Mouse (Mus musculus): Measurements from ENCODE around the gene Gps2. TPM values are rescaled to one million over a fixed set of nuclear protein-coding genes. Genes with fewer than 3 reads are reported as not detected.

Gene Gps2
- polyA plus RNA-seq, 1 experiment: 80.8 TPM

- peak; percentile 36 for DNase-seq (ENCODE audit: low read depth)
- TF ChIP-seq POLR2A (IDR thresholded peaks at IDR 0.05; ENCODE audit: borderline replicate concordance, extremely low read depth, insufficient read depth, insufficient read length, poor library complexity, severe bottlenecking) (no peak), CTCF (IDR thresholded peaks at IDR 0.05; ENCODE audit: borderline replicate concordance, extremely low read depth, insufficient read depth, insufficient read length) (peak; percentile 24; the same call in 1 of the 2 replicates)
These were observed 18.6 kb downstream of the Gps2 start for GRCm38 (mm10) chr11:69932254-69932653.

GRCm38 (mm10) chr11:69933066-69933465 lies 19.4 kb downstream of the Gps2 start:
- TF ChIP-seq POLR2A (IDR thresholded peaks at IDR 0.05; ENCODE audit: borderline replicate concordance, extremely low read depth, insufficient read depth, insufficient read length, poor library complexity, severe bottlenecking) (no peak), CTCF (IDR thresholded peaks at IDR 0.05; ENCODE audit: borderline replicate concordance, extremely low read depth, insufficient read depth, insufficient read length) (no peak)

GRCm38 (mm10) chr11:69934169-69934568 lies 20.5 kb downstream of the Gps2 start:
- no peak for TF ChIP-seq POLR2A (IDR thresholded peaks at IDR 0.05; ENCODE audit: borderline replicate concordance, extremely low read depth, insufficient read depth, insufficient read length, poor library complexity, severe bottlenecking)
- peak; percentile 93 for TF ChIP-seq CTCF (IDR thresholded peaks at IDR 0.05; ENCODE audit: borderline replicate concordance, extremely low read depth, insufficient read depth, insufficient read length)
- peak; percentile 90 for DNase-seq (ENCODE audit: low read depth)

More at GRCm38 (mm10) chr11:69933066-69933465, 19.4 kb downstream of the Gps2 start:
- DNase-seq (ENCODE audit: low read depth): no peak

- DNase-seq (ENCODE audit: low read depth): no peak
- TF ChIP-seq POLR2A (IDR thresholded peaks at IDR 0.05; ENCODE audit: borderline replicate concordance, extremely low read depth, insufficient read depth, insufficient read length, poor library complexity, severe bottlenecking) (no peak), CTCF (IDR thresholded peaks at IDR 0.05; ENCODE audit: borderline replicate concordance, extremely low read depth, insufficient read depth, insufficient read length) (no peak)
These were observed 21.0 kb downstream of the Gps2 start for GRCm38 (mm10) chr11:69934681-69935080.

- peak; percentile 30; the same call in 1 of the 2 replicates for TF ChIP-seq POLR2A (IDR thresholded peaks at IDR 0.05; ENCODE audit: borderline replicate concordance, extremely low read depth, insufficient read depth, insufficient read length, poor library complexity, severe bottlenecking)
- no peak for TF ChIP-seq CTCF (IDR thresholded peaks at IDR 0.05; ENCODE audit: borderline replicate concordance, extremely low read depth, insufficient read depth, insufficient read length)
- peak; percentile 98 for DNase-seq (ENCODE audit: low read depth)
These were observed 21.6 kb downstream of the Gps2 start, which contains the start of gene Ybx2 for GRCm38 (mm10) chr11:69935137-69935879. Ybx2 (plus strand) TSS chr11:69935796.

- no peak for DNase-seq (ENCODE audit: low read depth)
- TF ChIP-seq CTCF (IDR thresholded peaks at IDR 0.05; ENCODE audit: borderline replicate concordance, extremely low read depth, insufficient read depth, insufficient read length) (no peak), POLR2A (IDR thresholded peaks at IDR 0.05; ENCODE audit: borderline replicate concordance, extremely low read depth, insufficient read depth, insufficient read length, poor library complexity, severe bottlenecking) (no peak)
These were observed 22.5 kb downstream of the Gps2 start for GRCm38 (mm10) chr11:69936156-69936555.

GRCm38 (mm10) chr11:69936714-69937347 lies 23.1 kb downstream of the Gps2 start:
- DNase-seq (ENCODE audit: low read depth): no peak
- TF ChIP-seq CTCF (IDR thresholded peaks at IDR 0.05; ENCODE audit: borderline replicate concordance, extremely low read depth, insufficient read depth, insufficient read length): no peak
- TF ChIP-seq POLR2A (IDR thresholded peaks at IDR 0.05; ENCODE audit: borderline replicate concordance, extremely low read depth, insufficient read depth, insufficient read length, poor library complexity, severe bottlenecking): no peak

- TF ChIP-seq POLR2A (IDR thresholded peaks at IDR 0.05; ENCODE audit: borderline replicate concordance, extremely low read depth, insufficient read depth, insufficient read length, poor library complexity, severe bottlenecking) (no peak), CTCF (IDR thresholded peaks at IDR 0.05; ENCODE audit: borderline replicate concordance, extremely low read depth, insufficient read depth, insufficient read length) (no peak)
- DNase-seq (ENCODE audit: low read depth): no peak
These were observed 23.7 kb downstream of the Gps2 start for GRCm38 (mm10) chr11:69937385-69937784.

- TF ChIP-seq POLR2A (IDR thresholded peaks at IDR 0.05; ENCODE audit: borderline replicate concordance, extremely low read depth, insufficient read depth, insufficient read length, poor library complexity, severe bottlenecking) (no peak), CTCF (IDR thresholded peaks at IDR 0.05; ENCODE audit: borderline replicate concordance, extremely low read depth, insufficient read depth, insufficient read length) (no peak)
- DNase-seq (ENCODE audit: low read depth): no peak
These were observed 24.1 kb downstream of the Gps2 start for GRCm38 (mm10) chr11:69937834-69938233.

- no peak for DNase-seq (ENCODE audit: low read depth)
- TF ChIP-seq POLR2A (IDR thresholded peaks at IDR 0.05; ENCODE audit: borderline replicate concordance, extremely low read depth, insufficient read depth, insufficient read length, poor library complexity, severe bottlenecking) (no peak), CTCF (IDR thresholded peaks at IDR 0.05; ENCODE audit: borderline replicate concordance, extremely low read depth, insufficient read depth, insufficient read length) (no peak)
These were observed 24.8 kb downstream of the Gps2 start for GRCm38 (mm10) chr11:69938401-69938979.

GRCm38 (mm10) chr11:69939181-69939580 lies 25.5 kb downstream of the Gps2 start:
- no peak for DNase-seq (ENCODE audit: low read depth)
- TF ChIP-seq CTCF (IDR thresholded peaks at IDR 0.05; ENCODE audit: borderline replicate concordance, extremely low read depth, insufficient read depth, insufficient read length) (no peak), POLR2A (IDR thresholded peaks at IDR 0.05; ENCODE audit: borderline replicate concordance, extremely low read depth, insufficient read depth, insufficient read length, poor library complexity, severe bottlenecking) (no peak)
